Mouse (Mus musculus) liver, adult 2 months (tissue): ENCODE measurements around the gene Bcl3. TPM values are rescaled to one million over a fixed set of nuclear protein-coding genes. Genes with fewer than 3 reads are reported as not detected.

Experiments used
- DNase-seq: peaks from one replicate; pipeline ENCODE4 v3.0.0-alpha.2; 2011; ENCODE audit warnings: low read depth, low spot score; ENCODE audit errors: extremely low read depth
- H3K27ac ChIP-seq: fragments of 200-500 bp; replicated peaks from 2 replicates; pipeline ENCODE4 v1.5.1; 2012; ENCODE audit warnings: low read depth, mild to moderate bottlenecking, control low read depth, inconsistent platforms, low read length; ENCODE audit not compliant: insufficient read depth
- H3K27me3 ChIP-seq: fragments of 200-500 bp; 2 replicates; pipeline ENCODE4 v1.6.1; 2012; ENCODE audit warnings: mild to moderate bottlenecking, moderate library complexity, low read length, inconsistent platforms; ENCODE audit not compliant: control insufficient read depth, insufficient read depth
- H3K36me3 ChIP-seq: fragments of 200-500 bp; 2 replicates; pipeline ENCODE4 v1.6.1; 2012; ENCODE audit warnings: low read length, inconsistent platforms; ENCODE audit not compliant: control insufficient read depth, insufficient read depth
- H3K4me1 ChIP-seq: fragments of 200-500 bp; 2 replicates; pipeline ENCODE4 v1.6.1; 2011; ENCODE audit warnings: low read length; ENCODE audit not compliant: control insufficient read depth, insufficient read depth
- H3K4me3 ChIP-seq: fragments of 200-500 bp; 2 replicates; pipeline ENCODE4 v1.5.1; 2011; ENCODE audit warnings: low read depth, mild to moderate bottlenecking, control low read depth, low read length, moderate library complexity; ENCODE audit not compliant: insufficient read depth
- H3K79me2 ChIP-seq: fragments of 200-500 bp; 2 replicates; pipeline ENCODE4 v1.6.1; 2012; ENCODE audit warnings: inconsistent platforms, mild to moderate bottlenecking, low read length, moderate library complexity; ENCODE audit not compliant: control insufficient read depth, insufficient read depth
- H3K9ac ChIP-seq: fragments of 200-500 bp; 2 replicates; pipeline ENCODE4 v1.6.1; 2012; ENCODE audit warnings: low read depth, mild to moderate bottlenecking, control low read depth, inconsistent platforms, low read length
- CTCF ChIP-seq: fragments of 200-500 bp; IDR thresholded peaks from 2 replicates; pipeline ENCODE4 v1.5.1; 2011; ENCODE audit warnings: low read depth, low read length, control low read depth
- POLR2A ChIP-seq: fragments of 200-500 bp; IDR thresholded peaks from 2 replicates; pipeline ENCODE4 v1.6.1; 2011; ENCODE audit warnings: low read length, control low read depth; ENCODE audit not compliant: insufficient read depth; ENCODE audit errors: extremely low read depth
- WGBS: fragments of 180-500 bp; shearing (Covaris S2); methylation state at CpG from one replicate; pipeline ENCODE4 v1.1.7; 2018; 5-methylcytosine and 5-hydroxymethylcytosine counted together
- polyA plus RNA-seq: library from polyadenylated mRNA; depleted of rRNA; stranded (reverse); fragments of >200 nt; gene quantifications from 2 replicates; pipeline ENCODE4 v1.2.3, GENCODE M21; 2012
- total RNA-seq: library from RNA; depleted of rRNA; stranded (reverse); fragments of >200 nt; gene quantifications from 2 replicates; pipeline ENCODE4 v1.2.3, GENCODE M21; 2014

Gene Bcl3
- total and polyA plus RNA-seq, 2 experiments: 3.0 to 72.8 TPM

DNA sequence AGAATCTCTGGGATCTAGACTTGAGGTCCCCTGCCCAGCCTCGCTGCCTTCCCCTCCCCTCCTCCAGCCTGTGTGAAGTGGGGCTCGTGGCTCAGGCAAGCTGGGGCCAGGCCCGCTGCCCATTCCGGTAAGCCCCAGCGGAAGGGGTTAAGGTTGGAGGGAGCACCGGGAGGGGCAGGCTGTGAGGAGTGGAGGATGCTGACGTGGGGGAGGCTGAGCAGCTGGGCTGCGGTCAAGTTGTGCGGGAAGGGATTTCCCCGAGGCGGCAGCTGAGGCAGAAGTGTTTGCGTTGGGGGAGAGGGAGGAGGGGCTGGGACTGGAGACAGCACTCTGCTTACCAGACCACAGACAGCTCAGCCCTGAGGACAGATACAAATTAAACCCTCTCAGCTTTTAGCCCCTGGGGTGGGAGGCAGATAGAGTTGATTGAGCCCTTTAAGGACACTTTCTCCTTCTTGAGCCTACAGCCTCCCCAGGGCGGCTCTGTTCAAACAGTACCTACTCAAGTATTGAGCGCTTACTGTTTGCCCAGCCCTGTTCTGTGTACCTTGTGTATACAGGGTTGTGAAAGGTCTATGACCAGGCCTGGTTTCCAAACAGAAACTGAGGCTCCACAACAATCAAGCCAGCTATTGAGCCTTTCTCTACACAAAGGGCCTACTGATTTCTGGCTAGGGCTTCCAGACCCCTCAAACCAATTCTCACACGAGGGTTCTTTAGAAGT, 5.0 kb downstream of the Bcl3 start:
- DNase-seq: peak; percentile 95
- Histone ChIP-seq H3K9ac (peak overlapping the region; percentile 78), H3K27me3 (no peaks in the 10 kb centered on the region), H3K36me3 (peaks cover 16% of the 10 kb centered on the region), H3K4me1 (peaks cover 27% of the 10 kb centered on the region), H3K27ac (peak overlapping the region; percentile 78), H3K79me2 (peaks cover 9% of the 10 kb centered on the region; the same call in 1 of the 2 replicates), H3K4me3 (peak overlapping the region; percentile 66)
- 4% methylated on average over 15 of the region's 15 CpGs for WGBS
- TF ChIP-seq POLR2A (no peak), CTCF (no peak)

GRCm38 (mm10) chr7:19816224-19816771, 6.3 kb downstream of the Bcl3 start:
- Histone ChIP-seq H3K27ac (peak overlapping the region; percentile 78), H3K9ac (peak overlapping the region; percentile 78)
- TF ChIP-seq POLR2A: peak; percentile 69
- no peak for TF ChIP-seq CTCF

GRCm38 (mm10) chr7:19815296-19816223, 7.0 kb downstream of the Bcl3 start:
- peak overlapping the region; percentile 40 for H3K4me3 ChIP-seq
- TF ChIP-seq CTCF: no peak
- no peak for TF ChIP-seq POLR2A
- no peaks in the 10 kb centered on the region; the same call in 1 of the 2 replicates for H3K79me2 ChIP-seq
- peaks cover 29% of the 10 kb centered on the region for H3K36me3 ChIP-seq
- peaks cover 25% of the 10 kb centered on the region for H3K4me1 ChIP-seq
- no peaks in the 10 kb centered on the region for H3K27me3 ChIP-seq
- no peak for DNase-seq
- peak overlapping the region; percentile 69 for H3K27ac ChIP-seq
- H3K9ac ChIP-seq: peak overlapping the region; percentile 51
- WGBS: 57% methylated on average over 17 of the region's 17 CpGs

More at GRCm38 (mm10) chr7:19816224-19816771, 6.3 kb downstream of the Bcl3 start:
- Histone ChIP-seq H3K79me2 (no peaks in the 10 kb centered on the region; the same call in 1 of the 2 replicates), H3K36me3 (peaks cover 23% of the 10 kb centered on the region), H3K4me1 (peaks cover 27% of the 10 kb centered on the region), H3K27me3 (no peaks in the 10 kb centered on the region), H3K4me3 (peak overlapping the region; percentile 66)
- DNase-seq: peak; percentile 75
- 2% methylated on average over 28 of the region's 28 CpGs for WGBS

- DNase-seq: no peak
- TF ChIP-seq CTCF (no peak), POLR2A (no peak)
- WGBS: 83% methylated on average over 6 of the region's 6 CpGs
- H3K4me3 ChIP-seq: no peak overlapping the region
- H3K36me3 ChIP-seq: peaks cover 44% of the 10 kb centered on the region
- no peaks in the 10 kb centered on the region; the same call in 1 of the 2 replicates for H3K79me2 ChIP-seq
- peaks cover 16% of the 10 kb centered on the region for H3K4me1 ChIP-seq
- no peak overlapping the region for H3K27ac ChIP-seq
- H3K27me3 ChIP-seq: no peaks in the 10 kb centered on the region
- no peak overlapping the region for H3K9ac ChIP-seq
Observed at GRCm38 (mm10) chr7:19813579-19814122, 8.9 kb downstream of the Bcl3 start.

GRCm38 (mm10) chr7:19813161-19813560, 9.4 kb downstream of the Bcl3 start:
- no peak overlapping the region for H3K4me3 ChIP-seq
- 95% methylated on average over 4 of the region's 4 CpGs for WGBS
- no peaks in the 10 kb centered on the region for H3K27me3 ChIP-seq
- H3K36me3 ChIP-seq: peaks cover 44% of the 10 kb centered on the region
- H3K27ac ChIP-seq: no peak overlapping the region
- no peak for TF ChIP-seq CTCF
- TF ChIP-seq POLR2A: no peak
- DNase-seq: no peak
- peaks cover 11% of the 10 kb centered on the region for H3K4me1 ChIP-seq
- H3K79me2 ChIP-seq: no peaks in the 10 kb centered on the region; the same call in 1 of the 2 replicates
- no peak overlapping the region for H3K9ac ChIP-seq
